Mouse (Mus musculus): Measurements from ENCODE around the gene Rasgef1a. TPM values are rescaled to one million over a fixed set of nuclear protein-coding genes. Genes with fewer than 3 reads are reported as not detected.

The Rasgef1a gene
- total and polyA plus RNA-seq, 3 experiments: 0.04 to 0.19 TPM; not detected in 1

- Histone ChIP-seq H3K4me3 (ENCODE audit: control insufficient read depth in 1 of 2, insufficient read depth in 1 of 2, low read depth in 2 of 2, low read length in 2 of 2) (no peak overlapping the region), H3K9me3 (replicated peaks; ENCODE audit: insufficient read depth, low read length) (no peaks in the 10 kb centered on the region), H3K9ac (ENCODE audit: control insufficient read depth, low read depth, low read length, poor library complexity, severe bottlenecking) (no peak overlapping the region), H3K4me1 (ENCODE audit: control insufficient read depth in 1 of 2, insufficient read depth in 2 of 2, low read length in 2 of 2) (no peaks in the 10 kb centered on the region), H3K27me3 (ENCODE audit: control insufficient read depth in 1 of 2, insufficient read depth in 2 of 2, low read length in 2 of 2) (no peaks in the 10 kb centered on the region), H3K27ac (ENCODE audit: control insufficient read depth, low read depth, low read length) (no peak overlapping the region), H3K36me3 (ENCODE audit: control insufficient read depth in 1 of 2, insufficient read depth in 2 of 2, low read length in 2 of 2) (no peaks in the 10 kb centered on the region), H3K79me2 (ENCODE audit: control insufficient read depth, insufficient read depth, low read length, poor library complexity) (no peaks in the 10 kb centered on the region)
- TF ChIP-seq TBP (IDR thresholded peaks at IDR 0.05; ENCODE audit: low read depth, low read length): no peak
- peak; percentile 15; the same call in 1 of the 2 replicates for TF ChIP-seq SMC3 (IDR thresholded peaks at IDR 0.05; ENCODE audit: low read depth, low read length)
- peak; percentile 30 to 63 (median 57); a peak in 5 of 6 replicates for TF ChIP-seq CTCF (IDR thresholded peaks at IDR 0.05 in 2 of 3, conservative IDR thresholded peaks at IDR 0.05 in 1 of 3; ENCODE audit: control insufficient read depth in 1 of 3, insufficient read depth in 1 of 3, low read depth in 2 of 3, low read length in 3 of 3, poor library complexity in 1 of 3, severe bottlenecking in 1 of 3)
- TF ChIP-seq MYC (IDR thresholded peaks at IDR 0.05; ENCODE audit: low read depth, low read length): no peak
- TF ChIP-seq TCF12 (IDR thresholded peaks at IDR 0.05; ENCODE audit: low read depth, low read length): no peak
- TF ChIP-seq MAX (IDR thresholded peaks at IDR 0.05; ENCODE audit: low read length): no peak
- DNase-seq (ENCODE audit: low read depth, low spot score): no peak
Observed at GRCm38 (mm10) chr6:118087955-118088354, 76.7 kb downstream of the Rasgef1a start.

DNA sequence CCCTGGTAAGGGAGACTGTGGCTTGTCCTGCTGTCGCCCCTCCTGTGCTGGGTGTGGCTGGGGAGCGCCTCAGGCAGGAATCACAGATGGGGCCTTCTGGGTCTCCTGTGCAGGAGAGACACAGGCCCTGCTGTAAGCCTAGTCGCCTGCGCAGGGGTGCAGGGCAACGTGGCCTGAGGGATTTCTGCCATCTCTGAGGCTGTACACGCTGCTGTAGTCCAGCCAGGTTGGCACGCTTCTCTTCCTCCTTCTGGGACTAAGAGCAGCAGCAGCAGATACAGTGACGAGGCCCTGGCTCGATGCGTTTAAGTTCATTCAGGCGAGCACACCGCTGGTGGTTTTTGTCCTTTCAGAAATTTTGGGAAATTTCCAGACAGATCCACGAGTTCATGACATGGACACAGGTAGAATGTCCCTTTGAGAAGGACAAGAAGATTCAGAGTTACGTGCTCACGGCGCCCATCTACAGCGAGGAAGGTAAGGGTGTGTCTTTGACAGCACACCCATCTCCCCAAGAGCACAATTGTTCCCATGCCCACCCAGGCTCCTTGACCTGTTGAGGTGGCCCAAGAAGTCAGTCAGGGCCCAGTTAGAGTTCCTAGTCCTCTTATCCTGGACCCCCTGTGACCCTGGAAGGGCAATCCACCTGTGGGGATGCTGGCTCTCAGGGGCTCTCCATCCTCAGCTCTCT lies 77.7 kb downstream of the Rasgef1a start:
- Histone ChIP-seq H3K4me3 (ENCODE audit: control insufficient read depth in 1 of 2, insufficient read depth in 1 of 2, low read depth in 2 of 2, low read length in 2 of 2) (no peak overlapping the region), H3K79me2 (ENCODE audit: control insufficient read depth, insufficient read depth, low read length, poor library complexity) (no peaks in the 10 kb centered on the region), H3K27me3 (ENCODE audit: control insufficient read depth in 1 of 2, insufficient read depth in 2 of 2, low read length in 2 of 2) (no peaks in the 10 kb centered on the region), H3K4me1 (ENCODE audit: control insufficient read depth in 1 of 2, insufficient read depth in 2 of 2, low read length in 2 of 2) (no peaks in the 10 kb centered on the region), H3K36me3 (ENCODE audit: control insufficient read depth in 1 of 2, insufficient read depth in 2 of 2, low read length in 2 of 2) (no peaks in the 10 kb centered on the region), H3K9me3 (replicated peaks; ENCODE audit: insufficient read depth, low read length) (no peaks in the 10 kb centered on the region), H3K9ac (ENCODE audit: control insufficient read depth, low read depth, low read length, poor library complexity, severe bottlenecking) (no peak overlapping the region), H3K27ac (ENCODE audit: control insufficient read depth, low read depth, low read length) (no peak overlapping the region)
- DNase-seq (ENCODE audit: low read depth, low spot score): no peak
- no peak for TF ChIP-seq KAT2A (conservative IDR thresholded peaks at IDR 0.05; ENCODE audit: low read depth, low read length)
- no peak for TF ChIP-seq ELF1 (IDR thresholded peaks at IDR 0.05; ENCODE audit: low read depth, low read length)
- TF ChIP-seq NRF1 (IDR thresholded peaks at IDR 0.05; ENCODE audit: insufficient read depth, low read depth, low read length, poor library complexity, severe bottlenecking): no peak
- TF ChIP-seq GATA1 (IDR thresholded peaks at IDR 0.05; ENCODE audit: low read depth, low read length): no peak
- TF ChIP-seq MYC (IDR thresholded peaks at IDR 0.05; ENCODE audit: low read depth, low read length): no peak
- TF ChIP-seq SIN3A (IDR thresholded peaks at IDR 0.05; ENCODE audit: low read length): no peak
- no peak for TF ChIP-seq GABPA (IDR thresholded peaks at IDR 0.05; ENCODE audit: low read depth, low read length)
- TF ChIP-seq MAFK (IDR thresholded peaks at IDR 0.05; ENCODE audit: borderline replicate concordance, low read depth, low read length): no peak
- no peak for TF ChIP-seq HCFC1 (IDR thresholded peaks at IDR 0.05; ENCODE audit: low read depth, low read length)
- no peak for TF ChIP-seq USF2 (IDR thresholded peaks at IDR 0.05; ENCODE audit: borderline replicate concordance in 1 of 2, insufficient read depth in 1 of 2, low read depth in 1 of 2, low read length in 2 of 2)
- no peak for TF ChIP-seq MXI1 (IDR thresholded peaks at IDR 0.05; ENCODE audit: low read depth, low read length)
- no peak for TF ChIP-seq SMC3 (IDR thresholded peaks at IDR 0.05; ENCODE audit: low read depth, low read length)
